Mouse (Mus musculus) heart, embryonic 15.5 days (tissue): ENCODE data around the gene Dnm3. TPM values are rescaled to one million over a fixed set of nuclear protein-coding genes. Genes with fewer than 3 reads are reported as not detected.

Source experiments
- ATAC-seq: fragments of 200-750 bp; cut with Nextera tagmentation; replicated peaks from 2 replicates; pipeline ENCODE4 v1.8.0; 2017; ENCODE audit warnings: low read depth, moderate TSS enrichment; ENCODE audit not compliant: insufficient number of reproducible peaks, insufficient read depth, low FRiP score
- H3K27ac ChIP-seq: fragments of 300-500 bp; sonication (generic); 2 replicates; pipeline ENCODE4 v1.5.1; 2015; ENCODE audit warnings: mild to moderate bottlenecking, inconsistent platforms
- H3K27me3 ChIP-seq: fragments of 300-500 bp; sonication (generic); 2 replicates; pipeline ENCODE4 v1.6.1; 2015; ENCODE audit warnings: inconsistent platforms
- H3K36me3 ChIP-seq: fragments of 300-500 bp; sonication (generic); 2 replicates; pipeline ENCODE4 v1.6.1; 2015; ENCODE audit warnings: mild to moderate bottlenecking, inconsistent platforms
- H3K4me1 ChIP-seq: fragments of 300-500 bp; sonication (generic); replicated peaks from 2 replicates; pipeline ENCODE4 v1.6.1; 2015; ENCODE audit warnings: inconsistent platforms
- H3K4me2 ChIP-seq: fragments of 300-500 bp; sonication (generic); 2 replicates; pipeline ENCODE4 v1.6.1; 2015; ENCODE audit warnings: inconsistent platforms, mild to moderate bottlenecking, moderate library complexity
- H3K4me3 ChIP-seq: fragments of 300-500 bp; sonication (generic); 2 replicates; pipeline ENCODE4 v1.5.1; 2015; ENCODE audit warnings: mild to moderate bottlenecking, inconsistent platforms
- H3K9ac ChIP-seq: fragments of 300-500 bp; sonication (generic); 2 replicates; pipeline ENCODE4 v1.6.1; 2015; ENCODE audit warnings: mild to moderate bottlenecking, inconsistent platforms
- H3K9me3 ChIP-seq: fragments of 300-500 bp; sonication (generic); replicated peaks from 2 replicates; pipeline ENCODE4 v1.6.1; 2016; ENCODE audit warnings: inconsistent platforms
- WGBS: fragments of 180-500 bp; shearing (Covaris S2); methylation state at CpG from one replicate; pipeline ENCODE4 v1.1.7; 2015; ENCODE audit warnings: mixed read lengths; 5-methylcytosine and 5-hydroxymethylcytosine counted together
- polyA plus RNA-seq: library from polyadenylated mRNA; unstranded; fragments of >200 nt; fragmentation: Nextera tagmentation; extraction: Ambion mirVana; gene quantifications from 2 replicates; pipeline ENCODE4 v1.2.1, GENCODE M21; 2015

Gene Dnm3
- polyA plus RNA-seq, 1 experiment from 2014 or later: 1.7 TPM

GRCm38 (mm10) chr1:162047673-162048072 is 430.2 kb downstream of the Dnm3 start:
- WGBS: 76% methylated on average over 7 of the region's 7 CpGs
- Histone ChIP-seq H3K4me2 (no peak overlapping the region), H3K4me3 (no peak overlapping the region), H3K9me3 (no peaks in the 10 kb centered on the region), H3K36me3 (no peaks in the 10 kb centered on the region), H3K9ac (no peak overlapping the region), H3K27ac (no peak overlapping the region), H3K4me1 (no peaks in the 10 kb centered on the region), H3K27me3 (no peaks in the 10 kb centered on the region)
- ATAC-seq: no peak

- peaks cover 15% of the 10 kb centered on the region for H3K4me1 ChIP-seq
- peak overlapping the region; percentile 66 for H3K27ac ChIP-seq
- no peak overlapping the region for H3K9ac ChIP-seq
- H3K27me3 ChIP-seq: no peaks in the 10 kb centered on the region
- H3K36me3 ChIP-seq: no peaks in the 10 kb centered on the region
- WGBS: 55% methylated on average over 8 of the region's 8 CpGs
- H3K4me2 ChIP-seq: no peak overlapping the region
- H3K9me3 ChIP-seq: no peaks in the 10 kb centered on the region
- no peak overlapping the region for H3K4me3 ChIP-seq
- no peak; the same call in 1 of the 2 replicates for ATAC-seq
Observed at GRCm38 (mm10) chr1:162043788-162044717, 433.8 kb downstream of the Dnm3 start.

DNA sequence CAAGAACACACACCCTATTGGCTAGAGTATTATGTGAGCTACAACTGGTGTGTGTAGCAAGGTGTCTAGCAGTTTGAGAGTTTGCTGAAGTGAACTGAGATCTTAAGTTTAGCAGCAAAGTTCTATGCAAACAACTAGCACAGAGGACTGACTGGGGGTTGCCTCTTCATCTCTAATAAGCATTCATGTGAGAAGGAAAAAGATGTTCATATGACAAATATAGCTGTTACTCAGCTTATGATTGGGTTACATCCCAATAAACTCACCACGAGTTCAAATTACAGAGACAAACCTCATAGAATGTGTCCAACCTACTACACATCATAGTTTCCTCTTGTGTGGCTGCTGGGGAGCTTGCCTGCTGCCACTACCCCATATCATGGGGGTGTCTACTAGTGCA is 434.6 kb downstream of the Dnm3 start:
- Histone ChIP-seq H3K4me2 (no peak overlapping the region), H3K4me1 (peaks cover 19% of the 10 kb centered on the region), H3K4me3 (no peak overlapping the region), H3K9ac (no peak overlapping the region), H3K27me3 (no peaks in the 10 kb centered on the region), H3K27ac (no peak overlapping the region), H3K9me3 (no peaks in the 10 kb centered on the region), H3K36me3 (no peaks in the 10 kb centered on the region)
- 68% methylated on average over 1 of the region's 1 CpGs for WGBS
- ATAC-seq: no peak

- WGBS: 78% methylated on average over 5 of the region's 5 CpGs
- no peak overlapping the region for H3K27ac ChIP-seq
- ATAC-seq: no peak
- H3K4me2 ChIP-seq: no peak overlapping the region
- H3K4me3 ChIP-seq: no peak overlapping the region
- H3K36me3 ChIP-seq: no peaks in the 10 kb centered on the region
- no peak overlapping the region for H3K9ac ChIP-seq
- peaks cover 27% of the 10 kb centered on the region for H3K4me1 ChIP-seq
- H3K9me3 ChIP-seq: no peaks in the 10 kb centered on the region
- H3K27me3 ChIP-seq: no peaks in the 10 kb centered on the region
Observed at GRCm38 (mm10) chr1:162042384-162042783, 435.4 kb downstream of the Dnm3 start.

DNA sequence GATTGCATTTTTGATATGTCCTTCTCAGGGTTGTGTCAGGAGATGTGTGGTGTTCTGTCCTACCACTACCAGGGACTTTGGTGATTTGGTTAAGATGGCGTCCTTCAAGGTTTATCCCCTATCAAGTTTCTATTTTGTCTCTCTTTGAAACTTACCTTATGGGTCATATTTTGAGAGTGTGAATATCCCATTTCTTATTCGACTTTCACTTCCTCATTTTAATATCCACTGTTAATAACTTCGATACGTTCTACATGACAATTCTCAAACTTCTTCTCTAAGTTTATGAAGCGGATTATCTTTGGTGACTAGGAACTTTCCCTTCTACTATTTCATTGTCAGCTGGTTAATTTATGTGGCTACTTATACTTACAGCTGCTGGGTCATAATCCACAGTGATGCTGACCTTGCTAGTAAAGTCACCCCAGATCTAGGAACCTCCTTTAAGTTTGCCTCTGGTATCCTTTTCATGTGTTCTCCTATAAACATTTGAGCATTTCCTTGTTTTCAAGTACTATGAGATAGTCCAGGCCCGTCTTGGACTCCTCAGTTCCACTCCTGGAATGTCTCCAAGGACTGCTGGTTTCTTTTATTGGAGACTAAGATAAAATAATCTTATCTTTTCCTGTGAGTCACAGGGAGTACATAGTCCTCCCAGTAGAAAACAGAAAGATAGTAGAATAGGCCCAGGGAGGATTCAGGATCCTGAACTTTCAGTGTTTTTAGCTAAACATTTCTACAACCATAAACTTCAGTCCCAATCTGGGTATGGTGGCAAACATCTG is 437.2 kb downstream of the Dnm3 start:
- no peaks in the 10 kb centered on the region for H3K36me3 ChIP-seq
- H3K4me1 ChIP-seq: peaks cover 34% of the 10 kb centered on the region
- no peak overlapping the region for H3K9ac ChIP-seq
- H3K27ac ChIP-seq: peak overlapping the region; percentile 79
- H3K4me3 ChIP-seq: no peak overlapping the region
- no peaks in the 10 kb centered on the region for H3K27me3 ChIP-seq
- no peak; the same call in 1 of the 2 replicates for ATAC-seq
- H3K4me2 ChIP-seq: no peak overlapping the region
- H3K9me3 ChIP-seq: no peaks in the 10 kb centered on the region
- WGBS: 79% methylated on average over 6 of the region's 6 CpGs

DNA sequence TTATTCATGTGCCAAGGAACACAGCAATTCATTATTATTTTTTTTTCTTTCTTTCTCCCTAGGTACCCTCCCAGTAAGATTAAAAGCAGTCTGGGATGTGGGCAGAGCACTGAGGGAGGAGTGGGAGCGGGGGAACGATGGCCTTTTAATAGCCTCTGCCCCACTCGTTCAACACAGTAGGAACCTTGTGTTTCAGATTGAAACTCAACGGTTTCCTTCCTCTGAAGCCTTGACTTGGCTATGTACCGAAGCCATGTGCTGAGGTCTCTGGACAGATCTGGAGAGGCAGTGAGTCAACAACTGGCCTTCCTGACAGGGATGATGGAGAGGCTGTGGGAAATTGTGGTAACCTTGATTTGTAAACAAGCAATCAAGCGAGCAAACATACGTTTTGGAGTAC is 438.0 kb downstream of the Dnm3 start:
- no peaks in the 10 kb centered on the region for H3K36me3 ChIP-seq
- no peak overlapping the region for H3K9ac ChIP-seq
- 44% methylated on average over 7 of the region's 7 CpGs for WGBS
- peak; percentile 50 for ATAC-seq
- H3K4me3 ChIP-seq: no peak overlapping the region
- H3K4me2 ChIP-seq: no peak overlapping the region
- H3K27ac ChIP-seq: peak overlapping the region; percentile 79
- no peaks in the 10 kb centered on the region for H3K27me3 ChIP-seq
- H3K4me1 ChIP-seq: peaks cover 34% of the 10 kb centered on the region
- H3K9me3 ChIP-seq: no peaks in the 10 kb centered on the region

GRCm38 (mm10) chr1:162039011-162039595 is 438.7 kb downstream of the Dnm3 start:
- no peaks in the 10 kb centered on the region for H3K27me3 ChIP-seq
- H3K4me1 ChIP-seq: peaks cover 34% of the 10 kb centered on the region
- no peak for ATAC-seq
- WGBS: 45% methylated on average over 9 of the region's 9 CpGs
- no peaks in the 10 kb centered on the region for H3K9me3 ChIP-seq
- no peak overlapping the region for H3K9ac ChIP-seq
- H3K27ac ChIP-seq: peak overlapping the region; percentile 79
- H3K4me2 ChIP-seq: no peak overlapping the region
- H3K4me3 ChIP-seq: no peak overlapping the region
- H3K36me3 ChIP-seq: no peaks in the 10 kb centered on the region

DNA sequence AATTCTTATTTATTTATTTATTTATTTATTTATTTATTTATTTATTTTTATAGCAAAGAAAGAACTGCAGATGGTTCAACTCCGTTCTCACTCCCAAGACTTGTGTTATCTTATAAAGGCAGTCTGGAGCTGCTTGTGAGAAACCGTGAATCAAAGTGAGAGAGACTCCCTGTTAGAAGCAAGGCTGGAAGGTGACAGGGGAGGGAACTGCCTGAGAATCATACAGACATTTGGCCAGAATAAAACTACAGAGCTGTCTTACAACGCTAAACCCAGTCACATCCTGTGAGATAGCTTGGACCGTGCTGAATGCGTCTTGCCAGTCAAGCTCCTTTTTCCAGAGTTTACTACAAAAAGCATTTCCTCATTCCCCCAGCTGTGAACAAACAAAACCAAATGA is 439.4 kb downstream of the Dnm3 start:
- Histone ChIP-seq H3K9ac (no peak overlapping the region), H3K4me2 (no peak overlapping the region)

DNA sequence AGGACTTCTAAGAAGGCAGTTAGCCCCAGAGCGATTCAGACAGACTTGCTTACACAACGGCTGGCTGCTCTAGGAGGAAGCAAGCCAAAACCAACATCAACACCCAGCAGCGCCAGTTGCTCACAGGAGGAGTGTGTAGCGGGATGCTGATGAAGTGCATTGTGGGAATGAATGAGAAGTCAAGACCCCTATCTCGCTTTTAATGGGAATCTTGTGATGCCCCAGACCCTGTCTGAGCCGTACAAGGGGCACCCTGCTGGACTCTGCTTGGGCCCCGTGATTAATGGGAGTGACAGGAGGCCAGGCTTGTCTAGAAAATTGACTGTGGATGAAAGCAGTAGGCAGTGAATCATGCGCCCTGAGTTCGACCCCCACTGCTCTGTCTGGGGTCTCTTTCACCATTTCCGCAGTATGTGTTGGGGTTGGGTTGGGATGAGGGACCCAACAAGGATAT is 439.8 kb downstream of the Dnm3 start:
- H3K36me3 ChIP-seq: no peaks in the 10 kb centered on the region
- H3K4me1 ChIP-seq: peaks cover 34% of the 10 kb centered on the region
- H3K27ac ChIP-seq: peak overlapping the region; percentile 79
- H3K9me3 ChIP-seq: no peaks in the 10 kb centered on the region
- H3K4me2 ChIP-seq: peak overlapping the region; percentile 6; the same call in 1 of the 2 replicates
- H3K27me3 ChIP-seq: no peaks in the 10 kb centered on the region
- WGBS: 55% methylated on average over 10 of the region's 10 CpGs
- no peak overlapping the region for H3K9ac ChIP-seq
- no peak overlapping the region for H3K4me3 ChIP-seq
- ATAC-seq: peak; percentile 62

More for the DNA sequence above, 439.4 kb downstream of the Dnm3 start:
- 46% methylated on average over 5 of the region's 5 CpGs for WGBS
- Histone ChIP-seq H3K27me3 (no peaks in the 10 kb centered on the region), H3K27ac (peak overlapping the region; percentile 79), H3K9me3 (no peaks in the 10 kb centered on the region), H3K4me1 (peaks cover 34% of the 10 kb centered on the region), H3K4me3 (no peak overlapping the region), H3K36me3 (no peaks in the 10 kb centered on the region)
- ATAC-seq: no peak

- no peaks in the 10 kb centered on the region for H3K36me3 ChIP-seq
- no peak overlapping the region for H3K9ac ChIP-seq
- no peak overlapping the region for H3K4me3 ChIP-seq
- H3K27me3 ChIP-seq: no peaks in the 10 kb centered on the region
- H3K4me1 ChIP-seq: peaks cover 34% of the 10 kb centered on the region
- H3K9me3 ChIP-seq: no peaks in the 10 kb centered on the region
- ATAC-seq: no peak
- H3K27ac ChIP-seq: peak overlapping the region; percentile 79
- peak overlapping the region; percentile 6; the same call in 1 of the 2 replicates for H3K4me2 ChIP-seq
- WGBS: 52% methylated on average over 6 of the region's 6 CpGs
Observed at GRCm38 (mm10) chr1:162037185-162037765, 440.6 kb downstream of the Dnm3 start.

DNA sequence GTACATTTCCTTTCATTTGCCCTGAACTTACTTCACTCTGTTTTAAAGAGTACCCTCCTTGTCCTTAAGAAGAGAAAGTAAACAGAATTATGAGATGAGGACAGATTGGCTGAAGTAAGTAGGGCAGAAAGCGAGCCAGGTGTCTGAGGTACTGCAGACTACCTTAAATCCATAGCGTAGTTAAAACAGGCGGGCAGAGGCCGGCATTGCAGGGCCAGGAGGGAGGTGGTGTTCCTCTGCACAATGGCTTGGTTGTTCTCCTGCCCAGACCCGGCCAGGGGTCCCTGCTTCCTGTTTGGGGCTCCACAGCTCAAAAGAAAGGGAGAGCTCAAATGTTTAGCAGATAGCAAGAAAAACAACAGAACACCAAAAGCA is 441.4 kb downstream of the Dnm3 start:
- Histone ChIP-seq H3K27ac (peak overlapping the region; percentile 79), H3K4me2 (no peak overlapping the region), H3K27me3 (no peaks in the 10 kb centered on the region), H3K36me3 (no peaks in the 10 kb centered on the region), H3K4me1 (peaks cover 34% of the 10 kb centered on the region), H3K9me3 (no peaks in the 10 kb centered on the region), H3K9ac (no peak overlapping the region), H3K4me3 (no peak overlapping the region)
- no peak for ATAC-seq
- 35% methylated on average over 5 of the region's 5 CpGs for WGBS
